Mouse (Mus musculus): ENCODE results near the gene Taar9. TPM values are rescaled to one million over a fixed set of nuclear protein-coding genes. Genes with fewer than 3 reads are reported as not detected.

The Taar9 gene
- polyA plus RNA-seq (2012; rRNA removed; ENCODE audit: low replicate concordance) = not detected in 2 replicates

GRCm38 (mm10) chr10:24109434-24109833, at the start of gene Taar9:
Gene Taar9, minus strand, starts transcription at chr10:24109534.

GRCm38 (mm10) chr10:24149135-24149781, 39.9 kb upstream of the Taar9 start, which contains the start of gene Stx7:
Gene Stx7, plus strand, starts transcription at chr10:24149302.

DNA sequence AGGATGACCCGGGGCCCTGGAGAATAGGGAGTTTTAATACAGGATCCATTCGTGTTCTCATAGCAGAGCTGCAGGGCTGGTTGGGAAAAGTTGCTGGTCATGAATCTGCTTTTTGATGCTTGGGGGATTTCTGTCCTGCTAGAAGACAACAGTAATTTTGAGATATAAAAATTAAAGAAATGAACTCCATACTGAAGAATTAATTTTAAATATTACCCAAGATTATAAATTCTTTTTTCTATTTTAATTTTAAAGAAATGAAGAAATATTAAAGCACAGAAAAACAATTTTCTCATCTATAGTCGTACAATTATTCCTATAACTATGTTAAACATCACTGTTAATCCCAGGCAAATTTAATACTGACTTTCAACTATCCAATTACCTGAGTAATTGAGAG, 7.5 kb downstream of the Taar9 start, which contains the start of gene Taar8c:
Gene Taar8c (minus strand): TSS at position 101 of the 400 bp plus-strand sequence.

GRCm38 (mm10) chr10:24092194-24092593, 17.1 kb downstream of the Taar9 start, which contains the start of gene Taar8b:
Gene Taar8b, minus strand, starts transcription at chr10:24092294.

GRCm38 (mm10) chr10:24076200-24076599, 33.1 kb downstream of the Taar9 start, which contains the start of gene Taar8a:
Gene Taar8a, plus strand, starts transcription at chr10:24076500.

Other genes with a start within 250 kb of the Taar9 start
- 3.1 TPM in 2 replicates for gene Vnn1, start 214.8 kb downstream of the Taar9 start, polyA plus RNA-seq (2012; rRNA removed; ENCODE audit: low replicate concordance)
- not detected in 2 replicates for gene Taar1, start 189.2 kb downstream of the Taar9 start, polyA plus RNA-seq (2012; rRNA removed; ENCODE audit: low replicate concordance)
- 0.11 TPM in 1 of 2 replicates, not detected in the other for gene Taar2, start 171.0 kb downstream of the Taar9 start, polyA plus RNA-seq (2012; rRNA removed; ENCODE audit: low replicate concordance)
- gene Taar3, start 160.0 kb downstream of the Taar9 start, polyA plus RNA-seq (2012; rRNA removed; ENCODE audit: low replicate concordance) = not detected in 2 replicates
- 0.14 TPM in 1 of 2 replicates, not detected in the other for gene Taar4, start 149.0 kb downstream of the Taar9 start, polyA plus RNA-seq (2012; rRNA removed; ENCODE audit: low replicate concordance)
- gene Taar5, start 138.8 kb downstream of the Taar9 start, polyA plus RNA-seq (2012; rRNA removed; ENCODE audit: low replicate concordance) = not detected in 2 replicates
- not detected in 2 replicates for gene Taar6, start 123.9 kb downstream of the Taar9 start, polyA plus RNA-seq (2012; rRNA removed; ENCODE audit: low replicate concordance)
- gene Taar7a, start 116.1 kb downstream of the Taar9 start, polyA plus RNA-seq (2012; rRNA removed; ENCODE audit: low replicate concordance) = not detected in 2 replicates
- not detected in 2 replicates for gene Taar7b, start 109.6 kb downstream of the Taar9 start, polyA plus RNA-seq (2012; rRNA removed; ENCODE audit: low replicate concordance)
- gene Taar7d, start 82.3 kb downstream of the Taar9 start, polyA plus RNA-seq (2012; rRNA removed; ENCODE audit: low replicate concordance) = not detected in 2 replicates
- not detected in 2 replicates for gene Taar7e, start 71.9 kb downstream of the Taar9 start, polyA plus RNA-seq (2012; rRNA removed; ENCODE audit: low replicate concordance)
- gene Taar7f, start 60.0 kb downstream of the Taar9 start, polyA plus RNA-seq (2012; rRNA removed; ENCODE audit: low replicate concordance) = not detected in 2 replicates
- gene Taar8a, start 33.0 kb downstream of the Taar9 start, polyA plus RNA-seq (2012; rRNA removed; ENCODE audit: low replicate concordance) = not detected in 2 replicates
- not detected in 2 replicates for gene Taar8b, start 17.2 kb downstream of the Taar9 start, polyA plus RNA-seq (2012; rRNA removed; ENCODE audit: low replicate concordance)
- gene Taar8c, start 7.6 kb downstream of the Taar9 start, polyA plus RNA-seq (2012; rRNA removed; ENCODE audit: low replicate concordance) = not detected in 2 replicates
- gene Stx7, start 39.8 kb upstream of the Taar9 start, polyA plus RNA-seq (2012; rRNA removed; ENCODE audit: low replicate concordance) = 63.4 and 63.9 TPM in 2 replicates
- 0.85 and 7.1 TPM in 2 replicates for gene Moxd1, start 114.0 kb upstream of the Taar9 start, polyA plus RNA-seq (2012; rRNA removed; ENCODE audit: low replicate concordance)

All from subcutaneous adipose tissue, adult 2 months (tissue).